Mouse (Mus musculus) left cerebral cortex, adult 11 months (tissue): ENCODE measurements around the gene Otulinl.

ENCODE experiments used
- DNase-seq: peaks from one replicate; pipeline ENCODE4 v3.0.0; 2022; ENCODE audit warnings: low spot score

Otulinl gene

DNA sequence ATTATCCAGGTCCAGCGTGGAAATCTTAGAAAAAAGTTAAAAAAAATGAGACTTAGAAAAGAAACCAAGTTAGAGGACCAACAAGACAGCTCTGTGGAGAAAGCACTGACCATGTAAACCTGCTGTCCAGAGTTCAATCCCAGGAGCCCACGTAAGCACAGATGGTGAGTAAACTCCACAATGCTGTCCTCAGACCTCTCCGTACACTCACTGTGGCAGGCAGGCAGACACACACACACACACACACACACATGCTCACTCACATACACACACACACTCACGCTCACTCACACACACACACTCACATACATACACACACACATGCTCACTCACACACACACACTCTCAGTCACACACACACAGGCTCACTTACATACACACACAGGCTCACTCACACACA lies 68.1 kb downstream of the Otulinl start:
- DNase-seq: no peak

DNA sequence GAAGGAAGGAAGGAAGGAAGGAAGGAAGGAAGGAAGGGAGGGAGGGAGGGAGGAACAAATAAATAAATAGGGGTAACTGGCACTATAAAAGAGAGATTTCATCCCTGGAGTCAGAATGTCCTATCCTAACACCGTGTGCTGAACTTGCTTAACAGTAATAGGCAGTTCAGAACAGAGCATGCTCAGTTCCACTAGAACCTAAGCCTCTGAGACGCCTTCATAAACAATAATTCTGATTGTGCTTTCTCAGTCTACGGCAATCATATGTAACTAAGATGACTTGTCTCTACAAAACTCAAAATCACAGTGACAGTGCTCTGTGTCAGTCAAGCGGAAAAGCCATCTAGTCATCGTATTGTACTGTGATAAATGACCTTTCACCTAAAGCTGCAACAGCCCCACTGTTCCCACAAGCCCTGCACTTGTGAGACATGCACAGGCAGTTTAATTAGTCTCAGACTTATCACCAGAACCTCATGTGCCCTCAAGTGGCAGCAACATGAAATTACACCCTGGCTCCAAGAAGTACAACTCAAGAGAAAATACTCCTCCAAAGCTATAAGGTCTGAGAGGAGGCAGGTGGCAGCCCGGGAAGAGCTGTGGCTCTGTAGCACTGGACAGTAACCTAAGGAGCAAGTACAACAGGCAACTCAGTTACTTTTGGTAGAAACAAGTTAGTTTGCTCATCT lies 68.7 kb downstream of the Otulinl start:
- DNase-seq: no peak

DNA sequence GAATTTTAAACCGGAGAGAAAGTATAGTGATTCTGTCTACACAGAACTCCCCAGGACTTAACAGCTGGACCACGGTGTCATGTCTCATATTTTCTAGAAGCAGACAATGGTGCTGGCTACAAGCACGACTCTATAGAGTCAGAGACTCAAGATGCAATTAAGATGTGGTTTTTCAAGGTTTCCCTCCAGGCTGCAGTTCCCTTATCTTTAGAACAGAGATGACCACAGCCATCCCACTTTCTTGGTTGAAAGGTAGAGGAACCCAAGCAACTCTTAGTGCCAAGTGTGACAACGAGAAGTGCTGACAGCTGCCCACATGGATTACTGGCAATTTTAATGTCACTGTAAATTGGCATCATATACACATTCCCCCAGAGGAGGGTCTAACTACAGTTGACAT lies 71.8 kb downstream of the Otulinl start:
- DNase-seq: no peak

DNA sequence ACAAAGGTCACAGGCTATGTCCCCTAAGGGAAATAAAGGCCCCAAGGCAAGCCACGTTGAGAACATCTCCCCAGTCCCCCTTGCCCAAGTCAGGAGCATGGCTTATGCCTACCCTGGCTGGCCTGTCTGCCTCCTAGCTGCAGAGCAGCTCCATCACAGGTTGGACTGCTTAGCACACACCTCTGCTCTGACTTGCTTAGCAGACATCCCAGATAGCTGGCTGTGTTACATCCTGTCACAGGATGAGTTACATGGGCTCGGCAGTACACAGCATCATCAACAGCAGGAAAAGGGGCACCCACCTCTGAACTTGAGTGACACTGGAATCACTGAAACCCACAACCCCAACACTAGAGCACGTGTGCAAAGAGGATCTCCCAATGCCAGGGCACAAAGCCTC lies 76.1 kb downstream of the Otulinl start:
- DNase-seq: no peak
